ENCODE assay signal across 8 mouse cellular contexts in genomic region chr11:11820251-11820650, GRCm38 (mm10). TPM values are rescaled to one million over a fixed set of nuclear protein-coding genes. Genes with fewer than 3 reads are reported as not detected.
DNase-seq lines count a peak whose midpoint lies in the region; ATAC-seq lines count a peak whose summit lies in the region.

No protein-coding gene starts in this region.

- no peak overlapping the region for H3K4me2 ChIP-seq in hindbrain, embryonic 13.5 days
- H3K4me2 ChIP-seq in lung, embryonic 16.5 days (ENCODE audit: low read depth, low read length): no peak overlapping the region

- peak; percentile 63 for DNase-seq in T-cell, adult 2 months (ENCODE audit: low spot score)
- peak; percentile 87 to 89 for DNase-seq in cerebellum, postnatal 14 days
- DNase-seq in frontal cortex, postnatal 14 days (ENCODE audit: low spot score in 2 of 2): peak; percentile 55 to 72
- DNase-seq in layer of hippocampus, postnatal 10 days (ENCODE audit: low spot score in 2 of 2): peak; percentile 83 to 85
- DNase-seq in retina, embryonic 14.5 days (ENCODE audit: low spot score): peak; percentile 99
- DNase-seq in urinary bladder, postnatal 25 days (ENCODE audit: low spot score): peak; percentile 64

- no peak overlapping the region; the same call in 1 of the 2 replicates for H3K27ac ChIP-seq in hindbrain, embryonic 13.5 days
- peak overlapping the region; percentile 91 for H3K27ac ChIP-seq in lung, embryonic 16.5 days (ENCODE audit: low read length)

- 9% methylated on average over 2 of the region's 2 CpGs for WGBS in hindbrain, embryonic 13.5 days
- 1% methylated on average over 2 of the region's 2 CpGs for WGBS in lung, embryonic 16.5 days

- H3K4me1 ChIP-seq in hindbrain, embryonic 13.5 days (replicated peaks): peaks cover 44% of the 10 kb centered on the region
- H3K4me1 ChIP-seq in lung, embryonic 16.5 days (replicated peaks; ENCODE audit: control insufficient read depth, insufficient read depth, low read length): peaks cover 42% of the 10 kb centered on the region

- no peak overlapping the region for H3K4me3 ChIP-seq in hindbrain, embryonic 13.5 days
- no peak overlapping the region for H3K4me3 ChIP-seq in lung, embryonic 16.5 days (ENCODE audit: low read length)

- no peaks in the 10 kb centered on the region for H3K9me3 ChIP-seq in hindbrain, embryonic 13.5 days
- H3K9me3 ChIP-seq in lung, embryonic 16.5 days (ENCODE audit: control insufficient read depth, low read length): no peaks in the 10 kb centered on the region

- H3K27me3 ChIP-seq in hindbrain, embryonic 13.5 days: no peaks in the 10 kb centered on the region
- no peaks in the 10 kb centered on the region for H3K27me3 ChIP-seq in lung, embryonic 16.5 days (ENCODE audit: control insufficient read depth, insufficient read depth, low read depth, low read length)

- no peaks in the 10 kb centered on the region for H3K36me3 ChIP-seq in hindbrain, embryonic 13.5 days
- no peaks in the 10 kb centered on the region for H3K36me3 ChIP-seq in lung, embryonic 16.5 days (ENCODE audit: control insufficient read depth, insufficient read depth, low read length)

- H3K9ac ChIP-seq in hindbrain, embryonic 13.5 days: no peak overlapping the region
- H3K9ac ChIP-seq in lung, embryonic 16.5 days (ENCODE audit: low read length): no peak overlapping the region

- peak; percentile 69 for ATAC-seq in hindbrain, embryonic 13.5 days (ENCODE audit: low FRiP score)
- ATAC-seq in lung, embryonic 16.5 days (ENCODE audit: low read depth): peak; percentile 44

RNA-seq across cellular contexts. Expression of gene Fignl1, which starts 11.5 kb away (rescaled TPM):
- polyA plus RNA-seq in hindbrain, embryonic 13.5 days (2015; fragmentation: Nextera tagmentation; extraction: Ambion mirVana): 15.4 and 15.5 TPM in 2 replicates
- 1 to 10 TPM; 2.1 to 2.9 TPM for total RNA-seq in layer of hippocampus, postnatal 10 days (2021)
- 76.6 and 79.4 TPM in 2 replicates for polyA plus RNA-seq in lung, embryonic 16.5 days (2015; fragmentation: Nextera tagmentation; extraction: Ambion mirVana)
